Mouse (Mus musculus) neural tube, embryonic 12.5 days (tissue): ENCODE measurements around the gene Ube2e3. TPM values are rescaled to one million over a fixed set of nuclear protein-coding genes. Genes with fewer than 3 reads are reported as not detected.

Experiments
- ATAC-seq: fragments of 200-750 bp; cut with Nextera tagmentation; 2 replicates; pipeline ENCODE4 v1.8.0; 2017; ENCODE audit warnings: low read depth, mild to moderate bottlenecking, moderate TSS enrichment, moderate library complexity; ENCODE audit not compliant: low FRiP score
- H3K27ac ChIP-seq: fragments of 300-500 bp; sonication (generic); 2 replicates; pipeline ENCODE4 v1.5.1; 2016
- H3K27me3 ChIP-seq: fragments of 300-500 bp; sonication (generic); replicated peaks from 2 replicates; pipeline ENCODE4 v1.6.1; 2016; ENCODE audit warnings: mild to moderate bottlenecking
- H3K36me3 ChIP-seq: fragments of 300-500 bp; sonication (generic); 2 replicates; pipeline ENCODE4 v1.6.1; 2016; ENCODE audit warnings: mild to moderate bottlenecking
- H3K4me1 ChIP-seq: fragments of 300-500 bp; sonication (generic); 2 replicates; pipeline ENCODE4 v1.6.1; 2016
- H3K4me2 ChIP-seq: fragments of 300-500 bp; sonication (generic); replicated peaks from 2 replicates; pipeline ENCODE4 v1.6.1; 2016; ENCODE audit warnings: mild to moderate bottlenecking
- H3K4me3 ChIP-seq: fragments of 300-500 bp; sonication (generic); 2 replicates; pipeline ENCODE4 v1.5.1; 2016
- H3K9ac ChIP-seq: fragments of 300-500 bp; sonication (generic); 2 replicates; pipeline ENCODE4 v1.6.1; 2016; ENCODE audit warnings: mild to moderate bottlenecking
- H3K9me3 ChIP-seq: fragments of 300-500 bp; sonication (generic); 2 replicates; pipeline ENCODE4 v1.6.1; 2016; ENCODE audit warnings: mild to moderate bottlenecking
- WGBS: fragments of 180-500 bp; shearing (Covaris S2); methylation state at CpG from one replicate; pipeline ENCODE4 v1.1.7; 2016; 5-methylcytosine and 5-hydroxymethylcytosine counted together
- polyA plus RNA-seq: library from polyadenylated mRNA; unstranded; fragments of >200 nt; fragmentation: Nextera tagmentation; extraction: Ambion mirVana; gene quantifications from 2 replicates; pipeline ENCODE4 v1.2.1, GENCODE M21; 2016

The Ube2e3 gene
- polyA plus RNA-seq, 1 experiment from 2014 or later: 252 TPM

DNA sequence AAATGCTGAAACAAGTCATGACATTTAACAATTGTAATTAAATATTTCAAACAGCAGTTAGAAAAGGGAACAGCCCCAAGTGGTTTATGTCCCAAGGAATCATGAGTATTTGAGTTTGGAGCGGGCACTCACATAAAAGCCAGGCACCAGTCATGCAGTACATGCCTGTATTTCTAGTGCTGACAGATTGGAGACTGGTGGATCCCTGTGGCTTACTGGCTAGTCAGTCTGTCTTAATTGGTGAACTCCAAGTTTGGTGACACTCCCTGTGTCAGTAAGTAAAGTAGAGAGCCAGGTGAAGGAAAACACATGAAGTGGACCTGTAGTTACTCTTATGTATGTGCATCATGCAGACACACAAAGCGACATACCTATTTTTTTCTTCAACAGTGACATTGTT lies 27.3 kb downstream of the Ube2e3 start:
- Histone ChIP-seq H3K9ac (no peak overlapping the region), H3K4me2 (no peak overlapping the region), H3K9me3 (no peaks in the 10 kb centered on the region), H3K27me3 (no peaks in the 10 kb centered on the region), H3K27ac (no peak overlapping the region), H3K36me3 (no peaks in the 10 kb centered on the region), H3K4me3 (no peak overlapping the region), H3K4me1 (no peaks in the 10 kb centered on the region)
- WGBS: 83% methylated on average over 2 of the region's 2 CpGs
- no peak for ATAC-seq

DNA sequence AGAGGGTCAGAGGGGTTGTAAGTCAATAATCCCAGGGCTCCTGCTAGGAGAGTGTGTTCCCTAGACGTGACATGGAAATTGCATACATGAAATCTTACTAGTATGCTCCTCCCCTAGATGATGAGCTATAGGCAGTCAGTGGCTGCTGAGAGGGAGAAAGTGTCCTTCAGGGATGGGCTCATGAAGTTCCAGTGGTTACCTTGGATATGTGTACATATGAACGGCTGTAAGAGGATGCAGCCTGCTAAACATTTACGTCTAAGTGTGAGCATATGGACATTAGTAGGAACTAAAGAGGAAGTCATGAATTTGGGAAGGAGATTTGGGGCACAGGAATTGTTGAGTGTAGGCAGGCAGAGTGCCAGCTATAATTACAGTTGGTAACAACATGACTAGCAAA lies 38.0 kb downstream of the Ube2e3 start:
- ATAC-seq: no peak
- no peak overlapping the region for H3K9ac ChIP-seq
- H3K4me2 ChIP-seq: no peak overlapping the region
- no peaks in the 10 kb centered on the region for H3K36me3 ChIP-seq
- H3K4me3 ChIP-seq: no peak overlapping the region
- no peaks in the 10 kb centered on the region for H3K4me1 ChIP-seq
- H3K9me3 ChIP-seq: no peaks in the 10 kb centered on the region
- H3K27me3 ChIP-seq: no peaks in the 10 kb centered on the region
- 74% methylated on average over 3 of the region's 3 CpGs for WGBS
- H3K27ac ChIP-seq: no peak overlapping the region

DNA sequence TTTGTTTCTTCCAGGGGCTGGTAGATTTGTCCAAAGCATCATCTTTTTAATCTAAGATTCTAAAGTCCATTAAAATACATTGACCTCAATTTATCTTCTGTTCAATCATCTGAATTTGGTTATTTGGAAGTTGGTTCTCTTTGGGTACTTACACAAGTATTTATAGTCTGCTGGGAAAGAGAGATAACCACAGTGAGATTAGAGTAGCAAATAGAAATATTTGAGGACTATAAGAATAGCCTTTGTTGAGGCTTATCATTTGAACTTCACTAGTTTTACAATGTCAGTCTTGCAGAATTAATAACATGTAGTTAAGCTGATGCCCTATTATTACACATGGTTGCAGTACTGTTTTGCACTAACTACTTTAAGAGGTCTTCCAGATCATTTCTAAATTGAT lies 43.6 kb downstream of the Ube2e3 start:
- Histone ChIP-seq H3K4me2 (no peak overlapping the region), H3K27ac (no peak overlapping the region), H3K4me3 (no peak overlapping the region), H3K27me3 (no peaks in the 10 kb centered on the region), H3K36me3 (no peaks in the 10 kb centered on the region), H3K9me3 (no peaks in the 10 kb centered on the region), H3K9ac (no peak overlapping the region), H3K4me1 (no peaks in the 10 kb centered on the region)
- ATAC-seq: no peak

DNA sequence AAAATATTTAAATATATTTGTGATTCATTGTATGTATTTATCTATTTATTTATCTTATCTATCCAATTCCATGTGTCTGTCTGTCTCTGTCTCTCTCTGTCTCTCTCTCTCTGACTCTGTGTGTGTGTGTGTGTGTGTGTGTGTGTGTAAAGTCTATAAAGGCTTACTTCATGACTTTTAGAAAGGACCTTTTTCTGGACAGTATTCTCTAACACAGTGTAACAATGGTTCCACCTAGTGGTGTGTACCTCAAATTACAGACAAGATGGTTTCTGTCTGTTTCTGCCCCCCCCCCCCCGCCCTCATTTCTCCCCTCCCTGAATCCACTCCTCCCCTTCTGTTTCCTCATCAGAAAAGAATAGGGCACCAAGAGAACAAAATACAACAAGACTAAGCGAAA lies 46.9 kb downstream of the Ube2e3 start:
- WGBS: 85% methylated on average over 2 of the region's 2 CpGs
- Histone ChIP-seq H3K4me2 (no peak overlapping the region), H3K9ac (no peak overlapping the region), H3K4me1 (no peaks in the 10 kb centered on the region), H3K27me3 (no peaks in the 10 kb centered on the region), H3K9me3 (no peaks in the 10 kb centered on the region), H3K27ac (no peak overlapping the region), H3K36me3 (peaks cover 1% of the 10 kb centered on the region; the same call in 1 of the 2 replicates), H3K4me3 (no peak overlapping the region)
- no peak for ATAC-seq

DNA sequence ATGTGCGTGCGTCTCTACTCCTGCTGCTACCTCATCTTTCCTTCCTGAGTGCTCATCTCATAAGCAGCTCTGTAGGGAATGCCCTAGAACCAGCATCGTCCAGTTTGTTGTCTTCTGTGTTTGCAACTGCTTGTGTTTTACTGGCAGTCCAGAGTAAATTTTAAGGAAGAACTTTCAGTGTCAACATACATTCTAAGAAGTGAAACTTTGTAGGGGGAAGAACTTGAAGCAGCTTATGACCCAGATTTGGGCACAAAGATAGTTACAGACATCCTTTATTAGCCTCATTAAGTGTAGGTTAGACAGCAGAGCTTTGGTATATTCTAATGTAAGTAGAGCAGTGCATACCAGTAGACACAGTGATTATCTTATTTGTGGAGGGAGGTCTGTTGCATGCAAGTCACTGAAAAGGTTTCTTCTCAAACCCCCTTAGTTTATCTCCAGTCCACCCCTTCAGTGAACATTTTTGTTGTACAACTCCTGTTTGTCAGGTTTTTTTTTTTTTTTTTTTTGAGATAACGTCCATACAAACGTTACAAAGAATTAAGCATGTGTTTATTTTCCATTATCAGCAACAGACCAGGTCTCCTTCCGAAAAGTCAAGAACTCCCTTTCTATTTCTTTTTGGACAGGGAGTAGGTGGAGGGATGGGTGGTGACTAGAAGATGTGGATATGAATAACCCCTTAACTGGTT lies 55.2 kb downstream of the Ube2e3 start:
- H3K36me3 ChIP-seq: peaks cover 4% of the 10 kb centered on the region; the same call in 1 of the 2 replicates
- H3K4me1 ChIP-seq: no peaks in the 10 kb centered on the region; the same call in 1 of the 2 replicates
- no peaks in the 10 kb centered on the region for H3K27me3 ChIP-seq
- WGBS: 88% methylated on average over 6 of the region's 6 CpGs
- no peak overlapping the region for H3K9ac ChIP-seq
- no peak for ATAC-seq
- no peak overlapping the region for H3K27ac ChIP-seq
- H3K9me3 ChIP-seq: no peaks in the 10 kb centered on the region
- no peak overlapping the region for H3K4me3 ChIP-seq
- no peak overlapping the region for H3K4me2 ChIP-seq

DNA sequence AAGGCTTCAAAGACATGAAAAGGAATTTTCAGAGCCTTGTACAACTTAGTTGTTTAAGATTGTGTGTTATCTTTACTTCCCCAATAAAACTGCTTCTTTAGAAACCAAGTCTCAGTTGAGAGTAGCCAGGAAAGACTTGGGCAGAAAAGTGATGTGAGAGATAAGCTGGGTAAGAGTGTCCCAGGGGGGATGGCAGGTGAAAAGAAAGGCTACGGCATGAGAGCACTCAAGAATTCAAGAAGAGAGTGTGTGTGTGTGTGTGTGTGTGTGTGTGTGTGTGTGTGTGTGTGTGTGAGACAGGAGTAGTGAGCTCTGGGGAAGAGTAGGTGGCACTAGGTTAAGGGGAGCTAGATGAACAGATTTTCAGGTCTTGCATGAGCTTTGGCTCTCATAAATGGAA lies 57.9 kb downstream of the Ube2e3 start:
- no peak for ATAC-seq

DNA sequence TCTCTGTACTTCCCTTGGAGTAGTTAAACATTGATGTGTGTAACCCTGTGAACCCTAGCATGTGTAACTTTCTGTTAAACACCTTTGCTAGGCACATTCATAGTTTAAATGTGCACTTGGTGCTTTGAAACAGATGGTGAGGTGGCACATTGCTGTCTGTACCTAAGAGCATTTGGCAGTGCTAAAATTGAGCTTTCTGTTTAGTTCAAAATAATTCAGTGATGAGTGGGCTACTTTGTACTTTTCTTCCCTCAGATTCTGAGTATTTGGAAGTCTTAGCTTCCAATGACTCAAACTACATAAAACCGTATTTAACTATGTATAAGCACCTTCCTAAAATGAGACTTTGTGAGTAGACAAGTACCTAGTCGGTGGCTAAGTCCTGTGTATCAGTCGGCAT lies 59.7 kb downstream of the Ube2e3 start:
- H3K4me3 ChIP-seq: no peak overlapping the region
- no peaks in the 10 kb centered on the region; the same call in 1 of the 2 replicates for H3K4me1 ChIP-seq
- H3K9ac ChIP-seq: no peak overlapping the region
- no peaks in the 10 kb centered on the region for H3K36me3 ChIP-seq
- H3K27ac ChIP-seq: no peak overlapping the region
- H3K27me3 ChIP-seq: no peaks in the 10 kb centered on the region
- no peaks in the 10 kb centered on the region for H3K9me3 ChIP-seq
- H3K4me2 ChIP-seq: no peak overlapping the region
- ATAC-seq: no peak
- 77% methylated on average over 3 of the region's 3 CpGs for whole genome bisulfite sequencing

More for the DNA sequence above, 57.9 kb downstream of the Ube2e3 start:
- Histone ChIP-seq H3K36me3 (no peaks in the 10 kb centered on the region), H3K27ac (no peak overlapping the region), H3K4me3 (no peak overlapping the region), H3K27me3 (no peaks in the 10 kb centered on the region), H3K9me3 (no peaks in the 10 kb centered on the region), H3K4me1 (no peaks in the 10 kb centered on the region; the same call in 1 of the 2 replicates), H3K4me2 (no peak overlapping the region), H3K9ac (no peak overlapping the region)
- 80% methylated on average over 1 of the region's 1 CpGs for WGBS

DNA sequence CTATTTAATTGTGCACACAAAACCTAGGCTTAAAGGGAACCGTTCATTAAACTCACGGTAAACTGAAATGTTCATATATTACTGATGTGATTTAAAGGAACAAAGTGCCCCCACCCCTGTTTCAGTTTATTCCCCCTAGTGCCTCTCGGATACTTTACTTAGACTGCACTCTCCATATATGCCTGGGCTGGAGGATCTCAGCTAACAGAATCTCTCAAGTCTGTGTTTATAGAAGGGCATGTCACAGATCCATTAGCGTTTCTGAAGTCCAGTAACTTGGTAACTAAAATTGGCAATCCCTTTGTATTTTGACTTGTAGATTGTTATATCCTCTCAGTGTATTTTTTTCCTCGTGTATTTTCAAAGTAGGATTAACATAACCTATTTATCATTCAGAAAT lies 60.2 kb downstream of the Ube2e3 start:
- 59% methylated on average over 5 of the region's 5 CpGs for WGBS
- no peaks in the 10 kb centered on the region; the same call in 1 of the 2 replicates for H3K4me1 ChIP-seq
- no peaks in the 10 kb centered on the region for H3K36me3 ChIP-seq
- H3K4me2 ChIP-seq: no peak overlapping the region
- no peak overlapping the region for H3K27ac ChIP-seq
- H3K9ac ChIP-seq: no peak overlapping the region
- no peak for ATAC-seq
- H3K9me3 ChIP-seq: no peaks in the 10 kb centered on the region
- H3K4me3 ChIP-seq: no peak overlapping the region
- no peaks in the 10 kb centered on the region for H3K27me3 ChIP-seq

DNA sequence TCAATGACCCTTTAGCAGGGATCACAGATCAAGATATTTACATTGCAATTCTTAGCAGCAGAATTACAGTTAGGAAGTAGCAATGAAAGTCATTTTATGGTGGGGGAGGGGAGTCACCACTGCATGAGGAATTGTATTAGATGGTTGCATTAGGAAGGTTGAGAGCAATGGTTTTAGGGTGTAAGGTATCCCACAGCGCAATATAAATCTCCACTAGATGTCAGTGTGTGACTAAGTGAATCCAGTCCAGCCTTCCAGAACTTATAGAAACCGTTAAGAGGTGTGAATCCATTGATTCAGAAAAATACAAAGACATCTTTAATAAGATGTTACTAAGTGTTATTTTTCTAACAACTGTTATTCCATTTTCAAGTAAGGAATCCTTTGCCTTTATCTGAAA lies 63.4 kb downstream of the Ube2e3 start:
- ATAC-seq: 0 out of 2 replicates have a peak, but pooled peaks have one; percentile 58
- Histone ChIP-seq H3K9me3 (no peaks in the 10 kb centered on the region), H3K9ac (no peak overlapping the region), H3K36me3 (no peaks in the 10 kb centered on the region), H3K27me3 (no peaks in the 10 kb centered on the region), H3K4me2 (no peak overlapping the region), H3K4me1 (no peaks in the 10 kb centered on the region; the same call in 1 of the 2 replicates), H3K27ac (no peak overlapping the region), H3K4me3 (no peak overlapping the region)
- WGBS: 55% methylated on average over 2 of the region's 2 CpGs

DNA sequence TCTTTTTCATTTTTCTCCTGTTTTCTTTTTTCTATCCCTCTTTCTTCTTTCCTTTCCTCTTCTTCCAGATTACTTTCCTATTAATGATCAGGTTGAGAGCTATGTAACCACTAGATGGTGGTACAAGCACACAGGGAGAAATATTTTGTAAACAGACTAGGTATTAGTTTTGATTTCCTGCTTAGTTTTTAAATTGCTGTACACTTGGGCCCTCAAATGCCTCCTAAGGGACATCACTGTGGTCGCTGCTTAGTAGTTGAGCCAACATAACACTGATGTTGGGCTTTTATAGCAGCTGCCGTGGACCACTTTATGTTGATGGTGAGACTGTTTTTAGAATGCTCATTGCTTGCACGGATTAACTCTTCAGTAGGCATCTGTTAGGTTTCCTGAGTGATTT lies 91.5 kb downstream of the Ube2e3 start:
- H3K27me3 ChIP-seq: no peaks in the 10 kb centered on the region
- no peak overlapping the region for H3K4me2 ChIP-seq
- H3K4me1 ChIP-seq: peaks cover 8% of the 10 kb centered on the region
- no peaks in the 10 kb centered on the region for H3K36me3 ChIP-seq
- no peak for ATAC-seq
- H3K9me3 ChIP-seq: no peaks in the 10 kb centered on the region
- WGBS: 38% methylated on average over 3 of the region's 3 CpGs
- H3K9ac ChIP-seq: no peak overlapping the region
- H3K4me3 ChIP-seq: no peak overlapping the region
- H3K27ac ChIP-seq: no peak overlapping the region

DNA sequence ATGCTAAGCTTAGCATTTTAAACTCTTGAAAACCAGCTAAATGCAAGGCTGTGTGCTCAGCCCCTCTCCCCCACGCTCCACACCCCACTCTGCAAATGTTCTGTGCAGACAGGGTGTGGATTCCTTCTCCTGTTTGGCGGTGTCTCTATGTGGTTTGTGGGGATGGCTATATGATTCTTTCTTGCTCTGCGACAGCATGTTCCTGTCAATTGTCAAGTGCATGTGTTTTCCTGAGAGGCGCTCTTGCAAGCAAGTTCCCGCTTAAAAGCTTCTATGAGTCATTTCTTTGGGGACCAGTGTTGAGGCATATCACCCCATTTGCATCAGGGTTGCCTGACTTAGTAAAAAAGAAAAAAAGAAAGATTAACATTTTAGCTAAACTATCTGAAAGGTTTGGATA lies 92.4 kb downstream of the Ube2e3 start:
- Histone ChIP-seq H3K36me3 (no peaks in the 10 kb centered on the region), H3K27me3 (no peaks in the 10 kb centered on the region), H3K27ac (no peak overlapping the region), H3K4me2 (no peak overlapping the region), H3K9me3 (no peaks in the 10 kb centered on the region), H3K4me1 (peaks cover 8% of the 10 kb centered on the region), H3K4me3 (no peak overlapping the region), H3K9ac (no peak overlapping the region)
- no peak for ATAC-seq
- 84% methylated on average over 5 of the region's 5 CpGs for WGBS

DNA sequence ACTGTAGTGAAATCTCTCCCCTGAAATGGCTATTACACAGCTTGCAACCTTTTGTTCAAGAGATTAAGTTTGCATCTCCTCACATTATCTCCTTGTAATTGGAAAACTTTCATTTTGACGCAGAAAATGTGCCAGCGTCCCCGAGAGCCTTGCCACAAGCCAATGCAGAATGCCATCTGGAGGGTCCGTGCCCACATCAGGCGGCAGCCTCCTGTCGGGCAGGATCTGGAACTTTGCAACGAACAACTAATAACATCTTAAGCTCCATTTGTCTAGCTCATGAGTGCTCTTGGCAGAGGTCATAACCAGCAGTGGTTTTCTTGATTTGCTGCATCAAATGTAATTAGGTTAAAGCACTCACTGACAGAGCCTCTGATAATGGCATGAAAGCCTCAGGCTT lies 93.1 kb downstream of the Ube2e3 start:
- H3K9me3 ChIP-seq: no peaks in the 10 kb centered on the region
- 0 out of 2 replicates have a peak, but pooled peaks have one; percentile 48 for ATAC-seq

DNA sequence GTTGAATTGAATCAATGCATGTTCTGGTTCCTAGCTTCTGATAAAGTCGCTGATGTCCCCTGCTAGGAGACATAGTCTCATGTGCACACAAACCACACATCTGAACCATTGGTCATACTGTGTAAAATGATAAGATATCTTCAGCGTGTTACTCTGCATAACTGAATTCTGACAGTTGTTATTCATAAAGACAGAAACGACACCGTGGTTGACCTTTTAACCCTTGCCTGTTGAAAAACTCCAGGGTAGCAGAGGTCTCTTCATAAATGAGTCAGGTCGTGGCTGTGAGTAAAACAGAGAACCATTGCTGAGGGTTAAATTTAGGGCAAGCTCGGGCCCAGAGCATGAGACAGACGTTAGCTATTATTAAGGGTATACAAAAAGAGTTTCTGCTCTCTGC lies 93.7 kb downstream of the Ube2e3 start:
- Histone ChIP-seq H3K4me2 (no peak overlapping the region), H3K36me3 (no peaks in the 10 kb centered on the region), H3K9ac (no peak overlapping the region), H3K27ac (no peak overlapping the region), H3K9me3 (no peaks in the 10 kb centered on the region), H3K4me3 (no peak overlapping the region), H3K27me3 (no peaks in the 10 kb centered on the region), H3K4me1 (peaks cover 8% of the 10 kb centered on the region)
- no peak for ATAC-seq
- WGBS: 22% methylated on average over 7 of the region's 7 CpGs

More for the DNA sequence above, 93.1 kb downstream of the Ube2e3 start:
- Histone ChIP-seq H3K27me3 (no peaks in the 10 kb centered on the region), H3K4me1 (peaks cover 8% of the 10 kb centered on the region), H3K4me3 (no peak overlapping the region), H3K27ac (no peak overlapping the region), H3K9ac (no peak overlapping the region), H3K4me2 (no peak overlapping the region), H3K36me3 (no peaks in the 10 kb centered on the region)
- 53% methylated on average over 7 of the region's 7 CpGs for WGBS
